Mouse (Mus musculus) right cerebral cortex, adult 2 months (tissue): Measurements from ENCODE around the gene Kdm6b.

Source experiments
- DNase-seq, 2 experiments: peaks; one replicate each; pipeline ENCODE4 v3.0.0; 2021 to 2022; ENCODE audit warnings: low spot score in 2 of 2

Kdm6b gene

DNA sequence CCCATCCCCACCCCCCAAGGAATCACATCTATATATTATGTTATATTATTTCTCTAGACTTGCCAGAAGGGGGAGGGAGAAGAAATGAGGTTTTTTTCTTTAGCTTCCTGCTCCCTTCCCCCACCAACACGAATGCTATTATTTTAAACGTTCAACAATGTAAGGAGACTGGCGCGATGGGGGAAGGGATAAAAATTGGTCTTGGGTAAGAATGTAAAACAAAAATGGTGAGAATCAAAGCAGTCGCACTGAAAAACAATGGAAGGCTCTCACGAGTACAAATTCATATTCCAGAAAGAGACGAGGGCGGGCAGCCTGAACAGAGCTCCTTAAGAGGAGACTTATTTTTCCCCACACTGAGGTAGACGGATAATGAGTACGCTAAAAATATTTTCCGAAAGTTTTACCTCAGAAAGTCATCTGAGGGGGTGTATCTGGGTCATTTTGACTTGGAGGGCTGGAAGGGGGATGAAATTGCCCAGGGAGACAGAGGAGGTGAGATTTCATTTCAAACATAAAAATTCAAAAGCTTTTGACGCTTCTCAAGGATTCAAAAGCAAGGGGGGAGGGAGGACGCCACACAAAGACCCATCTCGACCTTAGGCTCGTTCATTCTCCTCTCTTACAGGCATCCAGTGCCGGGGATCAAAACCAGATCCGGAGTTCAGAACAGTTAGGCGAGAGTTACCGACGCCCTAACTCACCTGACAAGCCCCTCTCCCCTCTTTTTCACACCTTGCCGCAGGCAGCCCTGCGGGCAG lies 46.4 kb downstream of the Kdm6b start:
- peak; percentile 49 to 60 for DNase-seq

DNA sequence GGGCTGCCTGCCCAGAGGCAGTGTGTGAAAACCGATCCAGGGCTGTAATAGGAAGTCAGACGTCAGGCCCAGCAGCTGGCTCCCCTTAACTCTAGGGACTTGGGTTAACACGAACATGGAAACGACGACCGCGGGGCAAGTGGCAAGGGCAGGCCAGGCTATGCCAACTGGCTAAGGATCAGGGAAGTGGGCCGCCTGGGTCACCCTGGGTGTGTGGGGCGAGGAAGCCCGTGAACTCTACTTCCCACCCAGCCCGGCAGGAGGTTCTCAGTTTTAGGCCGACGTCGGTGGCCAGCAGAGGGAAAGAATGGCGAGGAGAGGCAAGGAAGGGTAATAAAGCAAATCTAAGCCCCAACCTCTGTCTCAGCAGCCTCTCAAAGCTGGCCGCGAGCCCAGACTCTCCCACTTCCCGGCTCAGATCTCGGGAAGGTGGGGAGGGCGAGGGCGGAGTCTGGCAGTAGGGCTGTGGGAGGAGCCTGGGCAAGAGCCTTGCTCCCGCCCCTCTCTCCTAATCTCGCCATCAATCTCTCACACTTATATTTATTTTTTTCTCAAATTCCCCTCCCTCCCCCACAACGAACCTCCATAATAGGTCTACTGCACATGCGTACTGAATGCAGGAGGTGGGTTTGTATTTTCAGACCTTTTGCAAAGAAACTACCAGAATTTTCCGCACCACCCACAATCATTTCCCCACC lies 47.2 kb downstream of the Kdm6b start:
- DNase-seq, result peak; percentile 96

DNA sequence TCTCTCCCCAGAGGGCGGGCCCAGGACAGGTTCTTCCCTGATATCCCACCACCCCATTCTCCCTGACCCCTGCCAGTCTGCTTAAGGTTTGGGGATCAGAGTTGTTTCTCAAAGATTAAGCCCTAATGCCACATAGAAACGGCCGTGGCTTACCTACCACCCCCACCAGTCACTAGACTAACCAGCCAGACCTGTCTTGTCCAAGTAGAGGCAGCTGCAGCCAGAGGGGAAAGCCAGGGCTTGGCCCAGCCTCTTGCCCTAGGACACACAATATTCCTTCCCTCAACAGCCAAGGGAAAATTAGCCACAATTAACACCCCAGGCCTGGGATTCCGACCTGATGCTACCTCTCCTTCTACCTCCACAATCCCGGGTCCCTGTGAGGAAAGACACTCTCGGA lies 47.8 kb downstream of the Kdm6b start:
- no peak for DNase-seq

DNA sequence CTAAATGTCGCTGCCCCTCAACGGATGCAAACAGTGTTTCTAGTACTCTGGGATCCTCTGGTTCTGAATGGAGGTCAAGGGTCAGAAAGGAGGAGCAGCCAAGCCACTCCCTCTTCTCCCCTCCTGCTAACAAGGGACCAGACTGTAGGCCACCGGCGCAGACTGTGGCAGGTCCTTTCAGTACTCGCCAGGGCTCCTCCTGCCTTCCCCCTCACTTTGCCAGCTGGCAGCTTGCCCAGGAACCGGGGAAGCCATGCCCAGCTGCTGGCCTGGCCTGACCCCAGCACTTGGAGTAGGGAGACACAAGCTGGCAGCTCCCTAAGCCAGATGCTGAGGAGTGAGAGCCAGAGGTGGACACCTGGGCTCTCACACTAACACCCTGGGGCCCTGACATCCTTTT lies 48.6 kb downstream of the Kdm6b start:
- DNase-seq, result peak; percentile 85 to 86

DNA sequence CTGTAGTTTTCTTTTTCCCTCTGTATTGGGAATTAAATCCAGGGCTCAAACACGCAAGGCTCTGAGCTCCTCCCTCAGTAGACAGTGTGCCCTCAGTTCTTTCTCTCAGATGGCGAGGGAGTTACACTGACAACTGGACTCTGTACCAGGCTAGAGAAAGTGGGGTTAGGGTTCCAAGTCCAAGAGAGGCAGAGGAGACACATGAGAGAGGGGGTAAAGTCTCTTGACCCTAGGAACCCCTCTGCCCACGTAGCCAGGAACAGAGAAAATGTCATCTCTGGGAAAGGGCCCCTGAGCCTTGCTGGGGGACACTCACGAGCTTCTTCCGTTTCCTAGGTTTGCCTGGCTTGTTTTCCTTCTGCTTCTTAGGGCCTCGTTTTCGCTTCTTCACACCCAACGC lies 49.1 kb downstream of the Kdm6b start:
- no peak for DNase-seq

DNA sequence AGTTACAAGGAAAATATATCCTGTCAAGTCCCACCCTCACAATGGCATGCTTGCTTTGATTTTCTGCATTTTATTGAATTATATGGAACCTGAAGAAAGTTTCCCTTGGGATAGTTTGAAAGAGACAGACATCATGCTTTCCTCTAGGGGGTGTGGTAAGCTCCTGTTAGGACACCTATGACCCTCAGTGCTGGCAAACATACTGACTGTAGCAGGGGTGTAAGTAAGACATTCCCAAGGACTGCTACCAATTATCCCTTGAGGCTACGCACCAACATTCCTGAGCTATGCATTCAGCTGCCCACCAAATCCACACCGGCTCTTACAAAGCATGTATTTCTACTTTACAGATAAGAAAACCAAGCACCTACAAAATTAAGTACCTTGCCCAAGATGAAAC lies 51.0 kb downstream of the Kdm6b start:
- DNase-seq, result no peak

DNA sequence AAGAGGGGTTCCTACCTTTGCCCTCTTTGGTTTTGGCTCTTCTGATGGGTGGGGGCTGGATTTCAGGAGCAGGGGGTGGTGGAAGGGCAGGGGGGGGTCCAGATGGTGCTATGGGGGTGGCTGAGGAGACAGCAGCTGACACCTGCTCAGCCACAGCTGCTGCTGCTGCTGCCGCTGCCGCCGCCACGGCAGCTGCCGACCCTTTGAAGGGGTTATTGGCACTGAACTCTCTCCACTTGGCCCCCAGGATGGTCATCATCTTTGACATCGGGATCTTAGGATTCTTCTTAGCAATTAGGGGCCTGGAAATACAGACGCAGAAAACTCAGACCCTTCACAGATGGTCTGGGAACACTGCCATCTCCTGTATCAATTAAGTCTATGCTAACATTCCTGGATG lies 51.5 kb downstream of the Kdm6b start:
- no peak for DNase-seq

DNA sequence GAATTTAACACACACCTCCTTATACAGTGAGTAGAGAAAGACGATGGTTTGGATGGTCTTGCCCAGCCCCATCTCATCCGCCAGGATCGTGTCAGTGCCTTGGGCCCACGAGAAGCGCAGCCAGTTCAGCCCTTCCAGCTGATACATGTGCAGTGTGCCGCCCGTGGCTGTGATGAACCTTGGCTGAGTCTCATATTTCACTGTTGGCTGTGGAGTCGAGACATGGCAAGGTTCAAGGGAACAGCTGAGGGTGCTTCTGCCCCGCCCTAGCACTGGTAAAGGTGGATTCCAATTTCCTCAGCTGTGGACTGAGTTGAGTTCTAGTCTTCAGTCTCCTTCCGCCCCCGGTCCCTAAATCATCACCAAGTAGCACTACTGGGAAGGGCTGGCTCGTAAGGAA lies 55.8 kb downstream of the Kdm6b start:
- DNase-seq, result no peak

DNA sequence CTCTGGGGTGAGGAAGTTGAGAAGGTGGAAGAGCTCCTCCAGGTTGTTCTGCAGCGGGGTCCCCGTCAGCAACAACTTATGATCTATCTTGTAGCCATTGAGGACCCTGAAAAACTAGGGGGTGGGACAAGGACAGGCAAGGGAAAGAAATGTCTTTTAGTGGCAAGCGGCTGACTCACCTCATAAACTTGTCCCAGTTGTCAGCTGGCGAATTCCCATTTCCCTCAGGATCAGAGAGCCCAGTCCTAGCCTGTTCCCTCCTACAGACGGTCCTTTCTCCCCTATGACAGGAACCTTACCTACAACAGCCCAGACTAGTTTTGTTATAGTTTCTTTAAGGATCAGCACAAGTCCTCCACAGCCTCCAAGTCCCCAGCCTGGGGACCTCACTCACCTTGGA lies 56.9 kb downstream of the Kdm6b start:
- DNase-seq, result no peak
